Mouse (Mus musculus) heart, embryonic 12.5 days (tissue): ENCODE data around the gene Rusc1. TPM values are rescaled to one million over a fixed set of nuclear protein-coding genes. Genes with fewer than 3 reads are reported as not detected.
"Not testable (repeated sequence)": the region's sequence is repeated elsewhere in the genome, so short reads cannot be mapped to it uniquely, and the experiment has no call there.

ENCODE experiments used
- ATAC-seq: fragments of 200-750 bp; cut with Nextera tagmentation; 2 replicates; pipeline ENCODE4 v1.8.0; 2017; ENCODE audit warnings: moderate TSS enrichment, moderate library complexity; ENCODE audit not compliant: insufficient number of reproducible peaks, low FRiP score
- H3K27ac ChIP-seq: fragments of 300-500 bp; sonication (generic); 2 replicates; pipeline ENCODE4 v1.5.1; 2016; ENCODE audit warnings: mild to moderate bottlenecking, moderate library complexity; ENCODE audit not compliant: poor library complexity, severe bottlenecking
- H3K27me3 ChIP-seq: fragments of 300-500 bp; sonication (generic); replicated peaks from 2 replicates; pipeline ENCODE4 v1.6.1; 2016; ENCODE audit warnings: mild to moderate bottlenecking, moderate library complexity
- H3K36me3 ChIP-seq: fragments of 300-500 bp; sonication (generic); 2 replicates; pipeline ENCODE4 v1.6.1; 2016; ENCODE audit warnings: mild to moderate bottlenecking, moderate library complexity
- H3K4me1 ChIP-seq: fragments of 300-500 bp; sonication (generic); replicated peaks from 2 replicates; pipeline ENCODE4 v1.6.1; 2016; ENCODE audit warnings: mild to moderate bottlenecking
- H3K4me2 ChIP-seq: fragments of 300-500 bp; sonication (generic); 2 replicates; pipeline ENCODE4 v1.6.1; 2016; ENCODE audit warnings: mild to moderate bottlenecking, moderate library complexity
- H3K4me3 ChIP-seq: fragments of 300-500 bp; sonication (generic); 2 replicates; pipeline ENCODE4 v1.5.1; 2016; ENCODE audit warnings: mild to moderate bottlenecking
- H3K9ac ChIP-seq: fragments of 300-500 bp; sonication (generic); 2 replicates; pipeline ENCODE4 v1.6.1; 2016; ENCODE audit warnings: mild to moderate bottlenecking, moderate library complexity
- H3K9me3 ChIP-seq: fragments of 300-500 bp; sonication (generic); replicated peaks from 2 replicates; pipeline ENCODE4 v1.6.1; 2016; ENCODE audit warnings: mild to moderate bottlenecking, moderate library complexity
- WGBS: fragments of 180-500 bp; shearing (Covaris S2); methylation state at CpG from one replicate; pipeline ENCODE4 v1.1.7; 2016; 5-methylcytosine and 5-hydroxymethylcytosine counted together
- polyA plus RNA-seq: library from polyadenylated mRNA; unstranded; fragments of >200 nt; fragmentation: Nextera tagmentation; extraction: Ambion mirVana; gene quantifications from 2 replicates; pipeline ENCODE4 v1.2.1, GENCODE M21; 2016

Gene Rusc1
- polyA plus RNA-seq, 1 experiment from 2014 or later = 10.5 TPM

GRCm38 (mm10) chr3:89092509-89093090 is 511 bp downstream of the Rusc1 start:
- Histone ChIP-seq H3K36me3 (peaks cover 38% of the 10 kb centered on the region), H3K9ac (peak overlapping the region; percentile 50), H3K4me2 (peak overlapping the region; percentile 97), H3K27ac (no peak overlapping the region), H3K4me3 (peak overlapping the region; percentile 34), H3K9me3 (no peaks in the 10 kb centered on the region), H3K4me1 (peaks cover 30% of the 10 kb centered on the region), H3K27me3 (peaks cover 31% of the 10 kb centered on the region)
- 25% methylated on average over 11 of the region's 11 CpGs for WGBS
- ATAC-seq = no peak

DNA sequence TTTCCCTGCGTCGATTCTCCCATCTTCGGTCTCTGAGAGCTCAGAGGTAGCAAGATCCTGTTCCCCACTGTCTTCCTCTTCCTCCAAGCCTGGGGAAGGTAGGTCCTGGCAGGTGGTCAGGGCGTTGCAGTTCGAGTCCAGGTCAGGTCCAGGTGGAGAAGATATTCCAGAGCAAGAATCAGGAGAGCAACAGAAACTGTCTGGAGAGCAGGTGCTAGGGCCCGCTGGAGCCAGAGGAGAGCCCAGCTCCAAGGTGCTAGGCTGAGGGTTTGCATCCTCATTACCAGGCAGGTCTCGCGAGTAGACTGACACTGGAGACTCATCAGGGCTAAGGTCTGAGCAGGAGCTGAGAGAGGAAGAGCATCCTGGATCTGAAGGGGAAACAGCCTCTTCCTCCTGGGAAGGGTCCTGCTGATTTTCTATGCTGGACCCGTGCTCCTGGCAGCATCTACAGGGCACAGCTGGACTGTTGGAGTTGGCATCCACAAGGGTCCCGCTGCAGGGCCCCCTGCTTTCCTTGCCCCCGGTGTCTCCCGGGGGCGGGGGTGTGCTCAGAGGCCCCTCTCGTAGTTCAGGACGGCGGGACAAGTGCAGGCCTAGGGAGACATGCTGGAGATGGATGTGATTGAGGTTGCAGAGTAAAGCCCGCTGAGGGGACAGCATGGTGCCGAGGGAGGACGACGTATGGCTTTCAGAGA is 1.2 kb downstream of the Rusc1 start:
- Histone ChIP-seq H3K9me3 (no peaks in the 10 kb centered on the region), H3K36me3 (peaks cover 31% of the 10 kb centered on the region), H3K9ac (peak overlapping the region; percentile 70; the same call in 1 of the 2 replicates), H3K4me3 (peak overlapping the region; percentile 60), H3K27me3 (peaks cover 31% of the 10 kb centered on the region), H3K27ac (no peak overlapping the region), H3K4me2 (peak overlapping the region; percentile 97), H3K4me1 (peaks cover 33% of the 10 kb centered on the region)
- 11% methylated on average over 20 of the region's 20 CpGs for WGBS
- no peak for ATAC-seq

DNA sequence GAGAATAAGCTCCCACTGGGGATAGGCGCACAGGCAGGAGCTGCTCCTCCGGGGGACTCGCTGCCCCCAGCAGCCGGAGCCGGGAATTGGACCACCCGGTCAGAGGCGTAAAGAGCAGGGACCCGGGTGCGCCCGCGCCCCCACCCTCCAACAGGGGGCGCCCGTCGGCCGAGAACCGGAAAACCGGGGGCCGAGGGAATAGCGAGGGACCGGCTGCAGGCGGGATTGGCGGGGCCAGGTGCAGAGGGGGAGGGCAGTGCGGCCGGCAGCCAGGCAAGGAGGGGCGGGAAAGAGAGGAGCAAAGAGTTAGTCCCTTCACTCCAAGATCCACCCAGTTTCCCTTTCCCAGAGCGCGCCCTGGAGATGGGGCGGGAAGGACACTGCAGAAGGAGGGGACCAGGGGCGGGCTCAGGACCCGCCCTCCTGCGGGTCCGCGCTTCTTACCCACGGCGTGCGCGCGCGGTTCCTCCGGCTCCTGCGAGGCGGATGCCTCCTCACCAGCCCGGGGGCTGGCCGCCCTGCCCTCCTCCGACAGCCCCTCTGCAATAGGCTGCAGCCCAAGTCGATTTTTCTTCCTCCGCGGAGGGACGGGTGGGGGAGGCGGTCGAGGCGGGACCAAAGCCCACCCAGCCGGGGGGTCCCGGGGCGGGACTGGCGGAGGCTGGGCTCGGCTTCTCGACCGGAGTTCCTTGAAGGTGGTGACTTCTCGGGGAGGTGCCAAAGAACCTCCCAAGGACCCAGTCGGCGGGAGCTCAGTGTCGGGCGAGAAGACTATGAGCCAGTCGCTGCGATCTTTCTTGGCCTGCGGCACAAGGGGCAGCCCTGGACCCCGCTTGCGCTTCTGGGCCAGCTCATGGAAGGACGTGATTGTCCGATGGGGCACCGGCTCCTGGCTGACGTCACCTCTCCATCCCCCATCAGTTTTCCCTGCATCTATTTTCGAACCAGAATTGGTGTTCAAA is 2.1 kb downstream of the Rusc1 start:
- peaks cover 33% of the 10 kb centered on the region for H3K4me1 ChIP-seq

GRCm38 (mm10) chr3:89089882-89090591 is 3.1 kb downstream of the Rusc1 start:
- H3K4me3 ChIP-seq = peak overlapping the region; percentile 60
- ATAC-seq = peak; percentile 88
- H3K4me2 ChIP-seq = peak overlapping the region; percentile 97
- H3K9ac ChIP-seq = peak overlapping the region; percentile 70
- H3K9me3 ChIP-seq = no peaks in the 10 kb centered on the region
- H3K27me3 ChIP-seq = peaks cover 31% of the 10 kb centered on the region
- H3K36me3 ChIP-seq = peaks cover 21% of the 10 kb centered on the region
- WGBS = under 1% methylated on average over 40 of the region's 40 CpGs
- peaks cover 33% of the 10 kb centered on the region for H3K4me1 ChIP-seq
- H3K27ac ChIP-seq = peak overlapping the region; percentile 29; the same call in 1 of the 2 replicates

More for the DNA sequence above, 2.1 kb downstream of the Rusc1 start:
- H3K9me3 ChIP-seq = no peaks in the 10 kb centered on the region
- peak overlapping the region; percentile 29; the same call in 1 of the 2 replicates for H3K27ac ChIP-seq
- peak overlapping the region; percentile 60 for H3K4me3 ChIP-seq
- ATAC-seq = peak; percentile 65
- WGBS = under 1% methylated on average over 69 of the region's 74 CpGs
- peak overlapping the region; percentile 70 for H3K9ac ChIP-seq
- peak overlapping the region; percentile 97 for H3K4me2 ChIP-seq
- H3K36me3 ChIP-seq = peaks cover 29% of the 10 kb centered on the region
- H3K27me3 ChIP-seq = peaks cover 31% of the 10 kb centered on the region

- WGBS = 55% methylated on average over 14 of the region's 14 CpGs
- Histone ChIP-seq H3K27ac (no peak overlapping the region), H3K9ac (0 out of 2 replicates have a peak overlapping the region, but pooled peaks have one; percentile 57), H3K4me3 (peak overlapping the region; percentile 60), H3K36me3 (peaks cover 20% of the 10 kb centered on the region), H3K27me3 (peaks cover 30% of the 10 kb centered on the region), H3K9me3 (no peaks in the 10 kb centered on the region), H3K4me1 (peaks cover 39% of the 10 kb centered on the region), H3K4me2 (peak overlapping the region; percentile 97)
- ATAC-seq = no peak
These were observed 4.1 kb downstream of the Rusc1 start for GRCm38 (mm10) chr3:89088974-89089373.

DNA sequence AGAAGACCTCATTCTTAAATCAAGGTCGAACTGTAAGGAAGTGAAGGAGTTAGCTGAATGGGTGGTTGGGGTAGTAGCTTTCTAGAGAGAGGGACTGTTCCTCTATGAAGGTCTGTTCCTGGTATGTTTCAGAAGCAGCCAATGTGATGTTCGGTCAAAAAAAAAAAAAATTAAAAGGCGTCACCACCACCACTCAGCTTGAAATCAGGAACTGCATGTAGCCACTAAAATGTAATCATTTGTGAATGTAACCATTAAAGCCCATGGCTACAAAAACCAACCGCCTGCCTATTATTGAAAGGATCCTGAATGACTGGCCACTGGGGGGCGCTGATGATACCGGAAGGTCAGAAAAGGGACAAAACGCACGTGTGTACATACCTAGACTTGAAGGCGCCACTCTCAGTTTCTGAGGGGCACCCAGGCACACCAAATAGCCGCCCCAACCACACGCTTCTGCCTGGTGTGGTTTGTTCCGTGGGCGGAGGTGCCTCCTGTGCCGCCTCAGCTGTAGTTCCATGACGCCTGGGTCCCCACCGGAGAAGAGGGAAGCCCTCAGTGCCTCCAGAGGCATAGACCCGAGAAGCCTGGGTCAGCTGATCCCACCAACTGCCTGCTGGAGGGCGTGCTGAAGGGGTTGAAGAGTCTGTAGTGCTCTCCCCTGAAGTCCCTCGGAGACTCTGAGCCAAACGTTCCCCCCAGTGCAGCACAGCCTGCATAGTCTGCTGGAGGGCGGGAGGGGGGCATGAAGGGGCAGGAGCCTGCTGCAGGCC is 5.6 kb downstream of the Rusc1 start:
- WGBS = 22% methylated on average over 21 of the region's 21 CpGs
- Histone ChIP-seq H3K27me3 (peaks cover 19% of the 10 kb centered on the region), H3K9ac (no peak overlapping the region), H3K4me2 (peak overlapping the region; percentile 55), H3K36me3 (peaks cover 18% of the 10 kb centered on the region), H3K4me1 (peaks cover 35% of the 10 kb centered on the region), H3K4me3 (peak overlapping the region; percentile 3; the same call in 1 of the 2 replicates), H3K9me3 (no peaks in the 10 kb centered on the region), H3K27ac (no peak overlapping the region)
- no peak for ATAC-seq

- Histone ChIP-seq H3K4me2 (no peak overlapping the region), H3K27ac (no peak overlapping the region), H3K4me3 (no peak overlapping the region), H3K27me3 (peaks cover 9% of the 10 kb centered on the region; the same call in 1 of the 2 replicates), H3K4me1 (peaks cover 29% of the 10 kb centered on the region), H3K36me3 (peaks cover 31% of the 10 kb centered on the region), H3K9ac (no peak overlapping the region), H3K9me3 (no peaks in the 10 kb centered on the region)
- ATAC-seq = no peak
- 80% methylated on average over 12 of the region's 12 CpGs for WGBS
These were observed 8.4 kb downstream of the Rusc1 start for GRCm38 (mm10) chr3:89084654-89085190.

DNA sequence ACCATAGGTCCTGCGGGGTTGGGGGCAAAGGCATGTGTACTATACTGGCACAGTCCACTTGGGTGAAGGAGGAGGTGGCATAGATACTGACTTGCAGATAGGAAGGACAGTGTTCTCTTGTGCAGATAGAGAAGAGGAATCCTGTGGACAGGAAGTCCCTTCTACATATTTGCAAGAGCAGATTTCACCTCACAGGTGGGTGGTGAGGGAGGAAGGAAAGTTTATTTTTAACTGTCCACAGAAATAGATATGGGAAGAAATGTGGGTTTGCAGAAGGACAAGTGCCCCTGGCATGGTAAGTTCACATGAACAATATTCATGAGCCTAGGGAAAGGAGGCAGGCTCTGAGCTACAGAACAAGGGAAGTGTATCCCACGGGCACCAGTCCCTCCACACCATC is 9.0 kb downstream of the Rusc1 start:
- WGBS = 72% methylated on average over 2 of the region's 2 CpGs
- Histone ChIP-seq H3K27me3 (peaks cover 9% of the 10 kb centered on the region; the same call in 1 of the 2 replicates), H3K36me3 (peaks cover 37% of the 10 kb centered on the region), H3K9ac (no peak overlapping the region), H3K27ac (no peak overlapping the region), H3K4me3 (no peak overlapping the region), H3K4me2 (no peak overlapping the region), H3K9me3 (no peaks in the 10 kb centered on the region), H3K4me1 (peaks cover 24% of the 10 kb centered on the region)
- no peak for ATAC-seq

DNA sequence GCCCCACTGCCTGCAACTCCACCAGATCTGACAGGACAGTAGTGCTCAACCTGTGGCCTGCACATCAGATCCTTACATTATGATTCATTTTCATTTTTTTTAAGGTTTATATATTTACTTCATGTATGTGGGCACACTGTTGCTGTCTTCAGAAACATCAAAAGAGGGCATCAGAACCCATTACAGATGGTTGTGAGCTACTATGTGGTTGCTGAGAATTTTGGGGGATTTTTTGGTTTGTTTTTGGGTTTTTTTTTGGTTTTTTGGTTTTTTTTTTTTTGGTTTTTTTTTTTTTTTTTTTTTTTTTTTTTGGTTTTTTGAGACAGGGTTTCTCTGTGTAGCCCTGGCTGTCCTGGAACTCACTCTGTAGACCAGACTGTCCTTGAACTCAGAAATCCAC is 10.8 kb downstream of the Rusc1 start:
- not testable (repeated sequence) for H3K27me3 ChIP-seq, H3K4me1 ChIP-seq, H3K27ac ChIP-seq, H3K9ac ChIP-seq, ATAC-seq, H3K9me3 ChIP-seq, H3K4me3 ChIP-seq, H3K4me2 ChIP-seq
- peaks cover 52% of the 10 kb centered on the region for H3K36me3 ChIP-seq

DNA sequence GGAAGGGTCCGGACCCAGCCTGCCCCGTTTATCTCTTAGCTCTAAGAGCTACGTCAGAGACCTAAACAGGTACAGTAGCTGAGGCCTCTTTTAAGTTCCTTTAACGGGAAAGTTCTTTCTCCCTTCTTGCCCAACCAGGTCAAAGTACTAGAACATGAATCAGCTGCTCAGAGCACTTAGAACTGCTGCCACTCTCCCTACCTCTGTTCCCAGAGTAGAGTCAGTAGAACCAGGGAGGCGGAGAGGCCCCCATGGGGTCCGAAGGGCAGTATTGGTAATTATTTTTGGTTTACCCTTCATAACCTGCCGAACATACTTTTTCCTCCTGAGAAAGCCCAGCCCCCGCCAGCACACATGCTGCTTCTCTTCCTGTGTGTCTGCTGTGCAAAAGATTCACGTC is 15.7 kb downstream of the Rusc1 start:
- Histone ChIP-seq H3K4me2 (no peak overlapping the region), H3K9ac (no peak overlapping the region), H3K36me3 (peaks cover 82% of the 10 kb centered on the region)

More for the DNA sequence above, 15.7 kb downstream of the Rusc1 start:
- H3K27me3 ChIP-seq = no peaks in the 10 kb centered on the region
- H3K27ac ChIP-seq = no peak overlapping the region
- H3K4me3 ChIP-seq = no peak overlapping the region
- H3K4me1 ChIP-seq = no peaks in the 10 kb centered on the region
- no peak for ATAC-seq
- H3K9me3 ChIP-seq = no peaks in the 10 kb centered on the region
- WGBS = 88% methylated on average over 9 of the region's 9 CpGs
